28 mouse cellular contexts compared by ENCODE assay signal in the genomic region with DNA sequence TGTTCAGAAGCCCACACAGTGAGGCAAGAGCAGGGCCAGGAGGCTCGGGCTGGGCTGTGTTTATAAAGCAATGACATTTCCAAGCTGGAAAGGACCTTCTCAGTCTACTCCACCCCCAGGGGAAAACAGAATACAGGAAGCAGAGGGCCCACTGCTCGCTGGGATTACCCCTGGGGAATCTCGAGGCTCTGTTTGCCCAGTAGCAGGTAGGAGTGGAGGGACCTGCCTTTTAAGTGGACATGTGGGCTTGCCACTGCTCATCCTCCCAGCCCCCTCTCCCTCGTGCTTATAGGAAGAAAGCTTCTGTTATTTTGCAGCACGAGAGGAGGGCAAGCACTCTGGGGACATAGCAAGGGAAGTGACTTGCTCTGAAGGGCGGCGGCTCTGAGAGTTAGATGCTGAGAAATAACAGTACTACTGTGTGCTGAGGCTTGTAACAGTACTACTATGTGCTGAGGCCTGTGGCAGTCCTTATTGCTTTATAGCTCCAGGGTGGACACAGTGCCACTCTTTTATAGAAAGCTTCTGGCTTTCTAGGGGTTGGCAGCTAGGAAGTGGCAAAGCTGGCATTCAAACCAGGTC.
DNase-seq lines count a peak whose midpoint lies in the region; ATAC-seq and TF ChIP-seq lines count a peak whose summit lies in the region.
"Had no signal": no experiment of that assay in that cellular context is flagged by ENCODE, and none has a peak within 500 bp of the region (broad histone marks: within the 10 kb centered on the region; RNA-seq: fewer than 3 reads in every experiment).

No protein-coding gene starts in this region.

- no peak overlapping the region for H3K9ac ChIP-seq in heart, adult 2 months (ENCODE audit: low read depth, low read length)
- no peak overlapping the region for H3K9ac ChIP-seq in CH12.LX (ENCODE audit: insufficient read depth, low read depth)
- no peak overlapping the region for H3K9ac ChIP-seq in intestine, embryonic 16.5 days (ENCODE audit: low read depth, low read length)
- H3K9ac ChIP-seq: embryonic facial prominence, embryonic 15.5 days; hindbrain, embryonic 14.5 days; liver, embryonic 12.5 days; neural tube, embryonic 12.5 days had no signal

- H3K9me3 ChIP-seq in CH12.LX (replicated peaks; ENCODE audit: low read length), result no peaks in the 10 kb centered on the region
- no peaks in the 10 kb centered on the region for H3K9me3 ChIP-seq in intestine, embryonic 16.5 days (ENCODE audit: control insufficient read depth, low read length)
- H3K9me3 ChIP-seq: embryonic facial prominence, embryonic 10.5 days; embryonic facial prominence, embryonic 15.5 days; liver, embryonic 12.5 days; neural tube, embryonic 12.5 days had no signal

- intact Hi-C loops in heart, adult 2 months (cut with DNase I), result no loop called here
- intact Hi-C loops in heart, postnatal 10 days (cut with DNase I), result no loop called here

- DNase-seq in heart, adult 2 months, result no peak
- no peak for DNase-seq in heart, postnatal 10 days
- no peak for DNase-seq in layer of hippocampus, adult 2 months (ENCODE audit: low spot score in 2 of 2)
- DNase-seq in layer of hippocampus, postnatal 10 days (ENCODE audit: low spot score in 2 of 2), result no peak
- DNase-seq in CH12.LX (ENCODE audit: extremely low read depth), result no peak
- DNase-seq: adrenal gland, postnatal 25 days; cerebellum, adult 18-20 months; cerebellum, postnatal 14 days; gastrocnemius, postnatal 25 days; heart, adult 18-20 months; kidney, adult 9 months; kidney, postnatal 14 days; left cerebral cortex, postnatal 4 days; lung, adult 18-20 months; lung, postnatal 10 days; right cerebral cortex, adult 18-20 months; right cerebral cortex, postnatal 4 days had no signal

- H3K4me2 ChIP-seq in CH12.LX (ENCODE audit: insufficient read depth, low read depth, poor library complexity, severe bottlenecking), result no peak overlapping the region; the same call in 1 of the 2 replicates
- H3K4me2 ChIP-seq in intestine, embryonic 16.5 days (ENCODE audit: low read depth, low read length), result no peak overlapping the region
- H3K4me2 ChIP-seq: embryonic facial prominence, embryonic 15.5 days; hindbrain, embryonic 14.5 days; liver, embryonic 12.5 days; neural tube, embryonic 12.5 days had no signal

- TF ChIP-seq CTCF in heart, adult 2 months (IDR thresholded peaks at IDR 0.05), result no peak
- no peak for TF ChIP-seq CTCF in layer of hippocampus, adult 2 months (conservative IDR thresholded peaks at IDR 0.05)
- no peak for TF ChIP-seq CTCF in CH12.LX (conservative IDR thresholded peaks at IDR 0.05 in 1 of 2, IDR thresholded peaks at IDR 0.05 in 1 of 2; ENCODE audit: low read depth in 2 of 2, low read length in 2 of 2)

- in situ Hi-C loops in CH12.LX (cut with MboI; ENCODE audit: low pct_ligation_motif_present, low pct_unique_long_range_greater_than_20kb, low sequenced_read_pairs), result no loop called here

- H3K4me1 ChIP-seq in heart, adult 2 months (ENCODE audit: control insufficient read depth, insufficient read depth, low read length), result peaks cover 8% of the 10 kb centered on the region
- H3K4me1 ChIP-seq in CH12.LX (ENCODE audit: control insufficient read depth in 1 of 2, insufficient read depth in 2 of 2), result peaks cover 33 to 53% of the 10 kb centered on the region in 2 experiments
- 0 out of 2 replicates have a peak, but pooled peaks cover 7% of the 10 kb centered on the region for H3K4me1 ChIP-seq in intestine, embryonic 16.5 days (ENCODE audit: control insufficient read depth, insufficient read depth, low read length)
- H3K4me1 ChIP-seq: liver, embryonic 12.5 days; neural tube, embryonic 12.5 days had no signal

- 0 out of 2 replicates have a peak, but pooled peaks have one; percentile 10 for TF ChIP-seq POLR2A in heart, adult 2 months (IDR thresholded peaks at IDR 0.05; ENCODE audit: insufficient read depth, low read depth, low read length)
- TF ChIP-seq POLR2A in CH12.LX (IDR thresholded peaks at IDR 0.05; ENCODE audit: low read depth, low read length), result no peak

- peaks cover 4% of the 10 kb centered on the region for H3K36me3 ChIP-seq in heart, adult 2 months (ENCODE audit: control insufficient read depth, insufficient read depth, low read length)
- no peaks in the 10 kb centered on the region for H3K36me3 ChIP-seq in CH12.LX (replicated peaks in 1 of 2; ENCODE audit: control insufficient read depth in 1 of 2, insufficient read depth in 1 of 2, low read length in 1 of 2)
- no peaks in the 10 kb centered on the region for H3K36me3 ChIP-seq in intestine, embryonic 16.5 days (ENCODE audit: control insufficient read depth, insufficient read depth, low read length)
- H3K36me3 ChIP-seq: embryonic facial prominence, embryonic 15.5 days had no signal

- WGBS in heart, adult 2 months, result 43% methylated on average over 7 of the region's 7 CpGs
- 36% methylated on average over 7 of the region's 7 CpGs for WGBS in intestine, embryonic 16.5 days

- no peak for TF ChIP-seq RAD21 in CH12.LX (IDR thresholded peaks at IDR 0.05; ENCODE audit: low read depth, low read length)

- no peaks in the 10 kb centered on the region; the same call in 1 of the 2 replicates for H3K79me2 ChIP-seq in heart, adult 2 months (replicated peaks; ENCODE audit: control insufficient read depth, insufficient read depth, low read length)
- no peaks in the 10 kb centered on the region for H3K79me2 ChIP-seq in CH12.LX (replicated peaks; ENCODE audit: control insufficient read depth, extremely low read depth, insufficient read depth, poor library complexity, severe bottlenecking)

- dilution Hi-C loops in CH12.LX (cut with MboI; ENCODE audit: extremely low pct_ligation_motif_present, extremely low pct_unique_long_range_greater_than_20kb, low sequenced_read_pairs), result no loop called here

- peak overlapping the region; percentile 12; the same call in 1 of the 2 replicates for H3K27ac ChIP-seq in heart, adult 2 months
- H3K27ac ChIP-seq in layer of hippocampus, adult 2 months, result peak overlapping the region; percentile 81
- no peak overlapping the region for H3K27ac ChIP-seq in CH12.LX (ENCODE audit: insufficient read depth, low read depth)
- H3K27ac ChIP-seq in intestine, embryonic 16.5 days (ENCODE audit: low read length), result no peak overlapping the region
- H3K27ac ChIP-seq: embryonic facial prominence, embryonic 15.5 days; hindbrain, embryonic 14.5 days; liver, embryonic 12.5 days; neural tube, embryonic 12.5 days had no signal

- no peaks in the 10 kb centered on the region for H3K27me3 ChIP-seq in heart, adult 2 months (ENCODE audit: control insufficient read depth, insufficient read depth, low read length)
- H3K27me3 ChIP-seq in CH12.LX (replicated peaks), result no peaks in the 10 kb centered on the region
- no peaks in the 10 kb centered on the region for H3K27me3 ChIP-seq in intestine, embryonic 16.5 days (replicated peaks; ENCODE audit: control insufficient read depth, insufficient read depth, low read length)
- H3K27me3 ChIP-seq: embryonic facial prominence, embryonic 15.5 days; liver, embryonic 12.5 days; neural tube, embryonic 12.5 days had no signal

- ATAC-seq in intestine, embryonic 16.5 days, result 0 out of 2 replicates have a peak, but pooled peaks have one; percentile 31
- no peak for ATAC-seq in inflammation-experienced regulatory T-cells, adult 6 months
- ATAC-seq: CD4-positive, CD25-positive, alpha-beta regulatory T cell, adult 4 months; forebrain, embryonic 14.5 days; liver, embryonic 12.5 days; midbrain, embryonic 16.5 days had no signal

- H3K4me3 ChIP-seq in heart, adult 2 months, result no peak overlapping the region
- no peak overlapping the region for H3K4me3 ChIP-seq in layer of hippocampus, adult 2 months
- no peak overlapping the region for H3K4me3 ChIP-seq in CH12.LX (replicated peaks in 1 of 3; ENCODE audit: low read depth in 2 of 3, low read length in 2 of 3, poor library complexity in 1 of 3)
- no peak overlapping the region for H3K4me3 ChIP-seq in intestine, embryonic 16.5 days (ENCODE audit: low read length)
- H3K4me3 ChIP-seq: embryonic facial prominence, embryonic 10.5 days; embryonic facial prominence, embryonic 15.5 days; liver, embryonic 12.5 days; myocyte; neural tube, embryonic 12.5 days had no signal

- no peak for TF ChIP-seq EP300 in heart, adult 2 months (IDR thresholded peaks at IDR 0.05; ENCODE audit: insufficient read depth, low read depth, low read length)
- TF ChIP-seq EP300 in CH12.LX (IDR thresholded peaks at IDR 0.05; ENCODE audit: low read length), result no peak

TF ChIP-seq in CH12.LX, 34 proteins besides CTCF, POLR2A, EP300 and RAD21:
- TF ChIP-seq TCF12 (IDR thresholded peaks at IDR 0.05; ENCODE audit: low read depth, low read length) (0 out of 2 replicates have a peak, but pooled peaks have one; percentile 25), PAX5 (IDR thresholded peaks at IDR 0.05; ENCODE audit: low read length) (no peak), HCFC1 (IDR thresholded peaks at IDR 0.05; ENCODE audit: low read depth, low read length) (no peak), ELF1 (IDR thresholded peaks at IDR 0.05; ENCODE audit: low read depth, low read length) (peak; percentile 21; the same call in 1 of the 2 replicates), JUND (conservative IDR thresholded peaks at IDR 0.05; ENCODE audit: low read depth, low read length) (no peak), GABPA (IDR thresholded peaks at IDR 0.05; ENCODE audit: insufficient replicate concordance, low read depth, low read length) (no peak), BHLHE40 (IDR thresholded peaks at IDR 0.05; ENCODE audit: low read depth, low read length) (peak; percentile 52), UBTF (IDR thresholded peaks at IDR 0.05; ENCODE audit: low read depth, low read length) (no peak), JUN (IDR thresholded peaks at IDR 0.05; ENCODE audit: insufficient read depth, low read depth, low read length) (no peak), MXI1 (IDR thresholded peaks at IDR 0.05; ENCODE audit: low read depth, low read length) (peak; percentile 24; the same call in 1 of the 2 replicates), CHD1 (IDR thresholded peaks at IDR 0.05; ENCODE audit: low read depth, low read length) (no peak), ZKSCAN1 (IDR thresholded peaks at IDR 0.05; ENCODE audit: borderline replicate concordance, low read depth, low read length) (peak; percentile 96), MAFK (IDR thresholded peaks at IDR 0.05; ENCODE audit: insufficient replicate concordance, low read length) (no peak), ZC3H11A (IDR thresholded peaks at IDR 0.05; ENCODE audit: low read depth, low read length) (no peak), NRF1 (IDR thresholded peaks at IDR 0.05; ENCODE audit: low read depth, low read length) (no peak), KAT2A (IDR thresholded peaks at IDR 0.05; ENCODE audit: insufficient replicate concordance, low read length) (no peak), IRF4 (IDR thresholded peaks at IDR 0.05; ENCODE audit: low read depth, low read length) (peak; percentile 66; the same call in 1 of the 2 replicates)

Comparison
In these comparisons a context has a peak if more than half of its experiments do, and no peak if none do; other contexts are left out.
1. H3K27ac ChIP-seq: peak in heart, adult 2 months (single experiment) and layer of hippocampus, adult 2 months (single experiment); none in CH12.LX (single experiment) and intestine, embryonic 16.5 days (single experiment).